Mouse (Mus musculus): ENCODE measurements around the gene Ulbp1. TPM values are rescaled to one million over a fixed set of nuclear protein-coding genes. Genes with fewer than 3 reads are reported as not detected.

Gene Ulbp1
- total and polyA plus RNA-seq, 3 experiments, result 4.8 to 5.3 TPM; not detected in 1

GRCm38 (mm10) chr10:7462006-7462405, 11.4 kb downstream of the Ulbp1 start (continued):
- TF ChIP-seq JUND (IDR thresholded peaks at IDR 0.05; ENCODE audit: low read depth, low read length) (no peak), ZKSCAN1 (IDR thresholded peaks at IDR 0.05; ENCODE audit: low read depth, low read length) (no peak), KAT2A (conservative IDR thresholded peaks at IDR 0.05; ENCODE audit: low read depth, low read length) (no peak), CHD1 (IDR thresholded peaks at IDR 0.05; ENCODE audit: low read depth, low read length) (no peak)

GRCm38 (mm10) chr10:7438928-7439327, 34.5 kb downstream of the Ulbp1 start:
- Histone ChIP-seq H3K9ac (ENCODE audit: control insufficient read depth, low read depth, low read length, poor library complexity, severe bottlenecking) (no peak overlapping the region), H3K4me3 (ENCODE audit: control insufficient read depth in 1 of 2, insufficient read depth in 1 of 2, low read depth in 2 of 2, low read length in 2 of 2) (no peak overlapping the region), H3K79me2 (ENCODE audit: control insufficient read depth, insufficient read depth, low read length, poor library complexity) (no peaks in the 10 kb centered on the region), H3K36me3 (ENCODE audit: control insufficient read depth in 1 of 2, insufficient read depth in 2 of 2, low read length in 2 of 2) (no peaks in the 10 kb centered on the region), H3K27ac (ENCODE audit: control insufficient read depth, low read depth, low read length) (no peak overlapping the region), H3K27me3 (ENCODE audit: control insufficient read depth in 1 of 2, insufficient read depth in 2 of 2, low read length in 2 of 2) (no peaks in the 10 kb centered on the region), H3K4me1 (ENCODE audit: control insufficient read depth in 1 of 2, insufficient read depth in 2 of 2, low read length in 2 of 2) (no peaks in the 10 kb centered on the region), H3K9me3 (replicated peaks; ENCODE audit: insufficient read depth, low read length) (no peaks in the 10 kb centered on the region)
- TF ChIP-seq NELFE (IDR thresholded peaks at IDR 0.05; ENCODE audit: low read depth, low read length), result no peak
- TF ChIP-seq ZMIZ1 (IDR thresholded peaks at IDR 0.05; ENCODE audit: low read depth, low read length), result no peak
- TF ChIP-seq ZC3H11A (IDR thresholded peaks at IDR 0.05; ENCODE audit: low read depth, low read length), result no peak
- TF ChIP-seq EP300 (IDR thresholded peaks at IDR 0.05; ENCODE audit: low read depth in 1 of 2, low read length in 2 of 2), result no peak
- no peak for TF ChIP-seq KAT2A (conservative IDR thresholded peaks at IDR 0.05; ENCODE audit: low read depth, low read length)
- no peak for TF ChIP-seq MAX (IDR thresholded peaks at IDR 0.05; ENCODE audit: low read length)
- TF ChIP-seq POLR2AphosphoS5 (IDR thresholded peaks at IDR 0.05; ENCODE audit: borderline replicate concordance, low read depth, low read length), result no peak
- TF ChIP-seq TAL1 (IDR thresholded peaks at IDR 0.05; ENCODE audit: low read length), result no peak
- no peak for TF ChIP-seq CHD1 (IDR thresholded peaks at IDR 0.05; ENCODE audit: low read depth, low read length)
- no peak for TF ChIP-seq POLR2A (IDR thresholded peaks at IDR 0.05; ENCODE audit: control insufficient read depth in 1 of 2, insufficient read depth in 1 of 2, low read depth in 1 of 2, low read length in 2 of 2, poor library complexity in 1 of 2)
- no peak for TF ChIP-seq MXI1 (IDR thresholded peaks at IDR 0.05; ENCODE audit: low read depth, low read length)
- TF ChIP-seq TCF12 (IDR thresholded peaks at IDR 0.05; ENCODE audit: low read depth, low read length), result no peak
- no peak for TF ChIP-seq USF1 (IDR thresholded peaks at IDR 0.05; ENCODE audit: low read depth, low read length)
- TF ChIP-seq CTCF (IDR thresholded peaks at IDR 0.05 in 2 of 3, conservative IDR thresholded peaks at IDR 0.05 in 1 of 3; ENCODE audit: control insufficient read depth in 1 of 3, insufficient read depth in 1 of 3, low read depth in 2 of 3, low read length in 3 of 3, poor library complexity in 1 of 3, severe bottlenecking in 1 of 3), result no peak
- no peak for TF ChIP-seq RCOR1 (IDR thresholded peaks at IDR 0.05; ENCODE audit: low read depth, low read length)
- TF ChIP-seq JUND (IDR thresholded peaks at IDR 0.05; ENCODE audit: low read depth, low read length), result no peak
- no peak for TF ChIP-seq CHD2 (IDR thresholded peaks at IDR 0.05; ENCODE audit: low read length)
- TF ChIP-seq BHLHE40 (IDR thresholded peaks at IDR 0.05; ENCODE audit: borderline replicate concordance, low read depth, low read length), result no peak
- no peak for TF ChIP-seq MYB (IDR thresholded peaks at IDR 0.05; ENCODE audit: low read depth, low read length)
- DNase-seq (ENCODE audit: low read depth, low spot score), result no peak
